Mouse (Mus musculus): ENCODE data around the gene Mthfr. TPM values are rescaled to one million over a fixed set of nuclear protein-coding genes. Genes with fewer than 3 reads are reported as not detected.
"Not testable (repeated sequence)": the region's sequence is repeated elsewhere in the genome, so short reads cannot be mapped to it uniquely, and the experiment has no call there.

Gene Mthfr
- polyA plus RNA-seq, 1 experiment from 2014 or later = 25.8 TPM

DNA sequence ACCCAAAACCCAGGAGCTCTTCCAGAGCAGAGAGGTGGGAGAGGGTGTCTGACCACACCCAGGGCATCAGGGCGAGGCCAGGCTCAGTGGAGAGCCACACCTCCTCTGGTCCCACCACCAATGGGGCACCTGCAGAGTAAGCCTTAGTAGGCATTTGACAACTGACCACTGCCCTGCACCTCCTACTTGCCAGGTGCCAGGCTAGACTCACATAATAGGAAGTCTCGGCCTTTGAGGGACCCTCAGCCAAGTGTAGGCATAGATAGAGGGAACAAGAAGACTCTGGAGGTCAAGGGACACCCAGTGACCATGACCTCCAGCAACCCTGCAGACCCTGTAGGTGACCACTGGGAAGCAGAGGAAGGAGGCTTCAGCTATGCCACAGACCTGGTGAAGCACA, 5.2 kb downstream of the Mthfr start:
- H3K36me3 ChIP-seq = peaks cover 63% of the 10 kb centered on the region

DNA sequence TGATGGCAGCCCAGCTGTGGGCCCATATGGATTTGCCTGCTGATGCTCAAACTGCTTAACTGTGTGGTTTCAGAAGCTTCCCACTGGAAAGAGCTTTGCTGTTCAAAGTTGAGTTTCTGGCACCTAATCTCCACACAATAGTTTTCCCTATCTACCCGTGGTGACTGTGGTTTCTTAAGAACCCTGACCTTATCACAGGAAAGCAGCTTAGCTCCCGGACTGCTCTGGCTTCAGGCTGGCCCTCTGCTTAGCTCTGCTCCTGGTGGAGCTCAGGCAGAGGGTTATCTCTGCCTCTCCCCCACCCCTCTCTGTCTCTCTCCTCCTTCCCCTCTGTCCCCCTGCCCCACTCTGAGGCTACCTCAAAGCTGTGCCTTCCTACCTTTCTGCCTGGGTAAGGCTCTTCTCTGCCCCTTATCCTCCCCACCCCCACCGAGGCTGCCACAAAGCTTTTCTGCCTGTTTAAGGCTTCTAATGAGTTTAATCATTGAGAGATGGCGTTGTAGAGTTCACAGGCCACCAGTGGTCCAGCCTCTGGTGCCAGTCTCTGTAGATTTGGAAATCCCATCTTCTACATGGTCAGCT, 7.7 kb downstream of the Mthfr start:
- H3K36me3 ChIP-seq = peaks cover 87% of the 10 kb centered on the region
- no peak for DNase-seq (ENCODE audit: low spot score)
- H3K9me3 ChIP-seq (replicated peaks) = no peaks in the 10 kb centered on the region
- H3K4me1 ChIP-seq = peaks cover 16% of the 10 kb centered on the region
- no peak overlapping the region for H3K27ac ChIP-seq
- WGBS = 76% methylated on average over 4 of the region's 4 CpGs
- no peak overlapping the region for H3K4me3 ChIP-seq
- no peaks in the 10 kb centered on the region for H3K27me3 ChIP-seq (ENCODE audit: low read depth, poor library complexity, severe bottlenecking)

More for the DNA sequence above, 5.2 kb downstream of the Mthfr start:
- no peaks in the 10 kb centered on the region for H3K9me3 ChIP-seq (replicated peaks)
- DNase-seq (ENCODE audit: low spot score) = no peak
- H3K27me3 ChIP-seq (ENCODE audit: low read depth, poor library complexity, severe bottlenecking) = no peaks in the 10 kb centered on the region
- H3K27ac ChIP-seq = no peak overlapping the region
- H3K4me3 ChIP-seq = no peak overlapping the region
- peaks cover 41% of the 10 kb centered on the region for H3K4me1 ChIP-seq
- WGBS = 95% methylated on average over 2 of the region's 2 CpGs

DNA sequence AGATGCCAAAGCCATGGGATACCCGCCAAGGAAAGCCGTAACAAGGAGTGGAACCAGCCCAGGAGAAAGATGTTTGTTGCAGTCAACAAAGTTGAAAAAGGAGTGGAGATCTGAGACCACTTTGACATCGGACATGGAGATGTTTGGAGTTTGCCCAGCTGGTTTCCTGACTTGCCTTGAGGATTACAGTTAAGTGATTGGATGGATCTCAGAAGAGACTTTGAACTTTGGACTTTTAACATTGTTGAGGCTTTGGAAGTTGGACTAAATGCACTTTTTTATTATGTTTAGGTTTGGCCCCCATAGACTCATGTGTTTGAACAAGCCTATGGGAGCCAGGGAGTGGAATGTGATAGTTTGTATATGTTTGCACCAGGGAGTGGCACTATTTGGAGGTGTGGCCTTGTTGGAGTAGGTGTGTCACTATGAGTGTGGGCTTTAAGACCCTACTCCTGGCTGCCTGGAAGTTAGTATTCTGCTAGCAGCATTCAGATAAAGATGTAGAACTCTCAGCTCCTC, 11.6 kb downstream of the Mthfr start:
- not testable (repeated sequence) for H3K4me3 ChIP-seq

DNA sequence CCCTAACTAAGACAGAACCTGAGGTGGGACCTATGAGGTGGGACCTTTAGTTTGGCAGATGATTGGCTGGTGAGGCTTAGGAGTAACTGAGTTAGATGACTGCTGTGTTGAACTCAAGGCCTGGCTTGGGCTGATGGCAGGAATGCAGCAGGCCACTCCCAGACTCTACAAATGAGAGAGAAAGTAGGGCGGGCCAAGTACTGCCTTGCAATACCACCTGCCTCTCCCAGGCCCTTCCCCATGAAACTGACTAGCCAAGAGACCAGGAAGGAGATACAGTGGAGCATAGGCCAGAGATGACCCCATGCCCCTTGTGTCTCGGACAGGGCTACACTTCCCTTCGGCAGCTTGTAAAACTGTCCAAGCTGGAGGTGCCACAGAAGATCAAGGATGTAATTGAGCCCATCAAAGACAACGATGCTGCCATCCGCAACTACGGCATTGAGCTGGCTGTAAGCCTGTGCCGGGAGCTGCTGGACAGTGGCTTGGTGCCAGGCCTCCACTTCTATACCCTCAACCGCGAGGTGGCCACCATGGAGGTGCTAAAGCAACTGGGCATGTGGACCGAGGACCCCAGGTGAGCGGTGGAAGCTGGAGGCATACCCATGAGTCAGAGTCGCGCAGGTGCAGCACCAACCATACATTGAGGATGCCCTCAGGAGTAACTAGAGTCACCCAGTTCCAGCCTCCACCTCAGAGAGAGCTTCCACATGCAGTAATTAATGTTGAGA, 12.3 kb downstream of the Mthfr start:
- peaks cover 97% of the 10 kb centered on the region for H3K36me3 ChIP-seq
- H3K27me3 ChIP-seq (ENCODE audit: low read depth, poor library complexity, severe bottlenecking) = no peaks in the 10 kb centered on the region
- H3K9me3 ChIP-seq (replicated peaks) = no peaks in the 10 kb centered on the region
- peaks cover 5% of the 10 kb centered on the region; the same call in 1 of the 2 replicates for H3K4me1 ChIP-seq
- no peak for DNase-seq (ENCODE audit: low spot score)
- 77% methylated on average over 13 of the region's 13 CpGs for WGBS
- no peak overlapping the region for H3K4me3 ChIP-seq
- H3K27ac ChIP-seq = no peak overlapping the region

More for the DNA sequence above, 11.6 kb downstream of the Mthfr start:
- H3K27ac ChIP-seq; H3K9me3 ChIP-seq (replicated peaks); DNase-seq (ENCODE audit: low spot score); H3K27me3 ChIP-seq (ENCODE audit: low read depth, poor library complexity, severe bottlenecking); H3K4me1 ChIP-seq: not testable (repeated sequence)
- WGBS = 94% methylated on average over 3 of the region's 3 CpGs
- peaks cover 96% of the 10 kb centered on the region for H3K36me3 ChIP-seq

DNA sequence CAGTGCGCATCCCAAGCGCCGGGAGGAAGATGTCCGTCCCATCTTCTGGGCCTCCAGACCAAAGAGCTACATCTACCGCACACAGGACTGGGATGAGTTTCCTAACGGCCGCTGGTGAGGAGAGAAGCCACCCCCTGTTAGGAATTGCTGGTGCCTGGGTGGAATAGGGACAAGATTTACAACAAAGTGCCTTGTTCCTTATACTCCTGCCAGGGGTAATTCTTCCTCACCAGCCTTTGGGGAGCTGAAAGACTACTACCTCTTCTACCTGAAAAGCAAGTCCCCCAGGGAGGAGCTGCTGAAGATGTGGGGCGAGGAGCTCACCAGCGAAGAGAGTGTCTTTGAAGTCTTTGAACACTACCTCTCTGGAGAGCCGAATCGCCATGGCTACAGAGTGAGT, 13.0 kb downstream of the Mthfr start:
- H3K36me3 ChIP-seq = peaks cover 97% of the 10 kb centered on the region
- no peak overlapping the region for H3K4me3 ChIP-seq
- WGBS = 87% methylated on average over 11 of the region's 11 CpGs

DNA sequence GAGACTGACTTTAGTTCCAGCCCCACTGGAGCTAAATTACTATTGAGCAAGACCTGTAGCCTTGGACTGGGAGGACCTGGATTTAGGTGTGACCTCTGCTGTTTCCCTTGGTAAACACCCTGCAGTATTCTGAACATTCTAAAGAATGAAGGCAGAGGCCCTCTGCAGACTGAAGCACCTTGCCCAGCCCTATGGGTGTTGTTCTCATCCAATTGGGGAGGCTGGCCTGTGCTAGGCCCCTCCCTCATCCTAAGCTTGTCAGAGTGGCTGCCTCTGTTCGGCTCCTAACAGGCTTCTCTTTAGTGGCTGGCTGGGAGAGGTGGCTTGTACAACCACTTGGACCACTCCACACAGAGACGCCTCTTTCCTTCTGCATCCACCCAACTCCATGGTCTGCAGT, 14.1 kb downstream of the Mthfr start:
- Histone ChIP-seq H3K4me3 (no peak overlapping the region), H3K36me3 (peaks cover 99% of the 10 kb centered on the region), H3K27me3 (ENCODE audit: low read depth, poor library complexity, severe bottlenecking) (no peaks in the 10 kb centered on the region), H3K27ac (no peak overlapping the region), H3K4me1 (peaks cover 5% of the 10 kb centered on the region; the same call in 1 of the 2 replicates), H3K9me3 (replicated peaks) (no peaks in the 10 kb centered on the region)
- WGBS = 85% methylated on average over 2 of the region's 2 CpGs
- no peak for DNase-seq (ENCODE audit: low spot score)

More for the DNA sequence above, 13.0 kb downstream of the Mthfr start:
- DNase-seq (ENCODE audit: low spot score) = no peak
- Histone ChIP-seq H3K27me3 (ENCODE audit: low read depth, poor library complexity, severe bottlenecking) (no peaks in the 10 kb centered on the region), H3K4me1 (peaks cover 5% of the 10 kb centered on the region; the same call in 1 of the 2 replicates), H3K27ac (no peak overlapping the region), H3K9me3 (replicated peaks) (no peaks in the 10 kb centered on the region)

DNA sequence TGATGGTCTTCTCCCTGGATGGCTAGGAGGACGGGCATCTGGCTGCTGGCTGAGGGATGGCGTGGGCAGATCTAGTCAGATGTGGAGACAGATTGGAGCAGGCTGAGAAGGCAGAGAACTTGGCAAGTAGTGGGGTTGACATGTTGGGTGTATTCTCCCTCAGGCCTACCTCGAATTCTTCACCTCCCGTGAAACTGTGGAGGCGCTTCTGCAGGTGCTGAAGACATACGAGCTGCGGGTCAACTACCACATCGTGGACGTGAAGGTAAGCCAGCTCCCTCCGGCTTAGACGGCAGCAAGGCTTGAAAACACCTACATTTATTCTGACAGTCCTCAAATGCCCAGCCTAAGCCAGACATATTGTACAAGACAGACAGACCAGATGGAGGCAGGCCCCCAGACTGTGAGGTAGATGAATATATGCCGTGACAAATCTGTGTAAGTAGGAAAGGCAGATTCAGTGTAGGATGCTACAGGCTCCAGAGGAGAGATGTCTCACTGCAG, 14.6 kb downstream of the Mthfr start:
- Histone ChIP-seq H3K36me3 (peaks cover 99% of the 10 kb centered on the region), H3K27ac (no peak overlapping the region), H3K4me1 (peaks cover 5% of the 10 kb centered on the region; the same call in 1 of the 2 replicates), H3K27me3 (ENCODE audit: low read depth, poor library complexity, severe bottlenecking) (no peaks in the 10 kb centered on the region), H3K9me3 (replicated peaks) (no peaks in the 10 kb centered on the region), H3K4me3 (no peak overlapping the region)
- 94% methylated on average over 12 of the region's 12 CpGs for WGBS
- no peak for DNase-seq (ENCODE audit: low spot score)

DNA sequence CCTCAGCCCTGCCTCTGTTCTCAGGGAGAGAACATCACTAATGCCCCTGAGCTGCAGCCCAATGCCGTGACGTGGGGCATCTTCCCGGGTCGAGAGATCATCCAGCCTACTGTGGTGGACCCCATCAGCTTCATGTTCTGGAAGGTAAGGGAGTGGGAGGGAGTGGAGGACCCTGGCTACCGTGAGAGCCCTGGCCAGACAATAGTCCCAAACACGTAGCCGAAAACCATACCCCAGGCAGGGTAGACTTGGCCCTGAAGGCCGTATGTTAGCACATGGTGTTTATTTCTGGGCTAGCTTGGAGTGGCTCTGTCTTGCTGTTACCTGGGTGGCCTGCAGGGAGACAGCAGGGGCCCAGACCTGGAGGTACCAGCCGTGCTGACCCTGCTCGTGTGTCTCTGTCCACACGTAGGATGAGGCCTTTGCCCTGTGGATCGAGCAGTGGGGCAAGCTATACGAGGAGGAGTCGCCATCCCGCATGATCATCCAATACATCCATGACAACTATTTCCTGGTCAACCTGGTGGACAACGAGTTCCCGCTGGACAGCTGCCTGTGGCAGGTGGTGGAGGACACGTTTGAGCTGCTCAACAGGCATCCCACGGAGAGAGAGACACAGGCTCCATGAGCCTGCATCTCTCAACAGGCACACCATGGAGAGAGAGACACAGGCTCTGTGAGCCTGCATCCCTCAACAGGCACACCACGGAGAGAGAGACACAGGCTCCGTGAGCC, 16.3 kb downstream of the Mthfr start:
- no peak overlapping the region for H3K4me3 ChIP-seq
- no peak for DNase-seq (ENCODE audit: low spot score)
- H3K4me1 ChIP-seq = peaks cover 5% of the 10 kb centered on the region; the same call in 1 of the 2 replicates
- no peak overlapping the region for H3K27ac ChIP-seq
- peaks cover 90% of the 10 kb centered on the region for H3K36me3 ChIP-seq
- no peaks in the 10 kb centered on the region for H3K9me3 ChIP-seq (replicated peaks)
- H3K27me3 ChIP-seq (ENCODE audit: low read depth, poor library complexity, severe bottlenecking) = no peaks in the 10 kb centered on the region
- WGBS = 93% methylated on average over 21 of the region's 21 CpGs

DNA sequence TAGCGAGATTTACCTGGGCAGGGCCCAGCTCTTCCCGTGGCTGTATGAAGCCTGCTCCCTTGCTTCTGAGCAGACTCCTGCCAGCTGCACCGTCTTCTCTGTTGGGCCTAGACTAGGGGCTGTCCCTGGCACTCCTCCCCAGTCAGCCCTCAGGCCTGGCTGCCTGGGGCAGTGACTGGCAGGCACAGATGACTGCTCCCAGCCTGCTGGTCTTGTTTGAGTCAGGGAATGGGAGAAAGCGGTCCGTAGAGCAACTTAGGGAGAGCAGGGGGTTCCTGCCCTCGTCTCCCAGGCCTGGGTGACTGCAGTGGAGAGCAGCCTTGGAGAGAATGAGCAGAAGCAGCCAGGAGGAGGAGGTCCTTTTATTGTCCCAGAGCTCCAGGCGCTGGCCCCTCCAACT, 17.4 kb downstream of the Mthfr start:
- 88% methylated on average over 7 of the region's 7 CpGs for WGBS

DNA sequence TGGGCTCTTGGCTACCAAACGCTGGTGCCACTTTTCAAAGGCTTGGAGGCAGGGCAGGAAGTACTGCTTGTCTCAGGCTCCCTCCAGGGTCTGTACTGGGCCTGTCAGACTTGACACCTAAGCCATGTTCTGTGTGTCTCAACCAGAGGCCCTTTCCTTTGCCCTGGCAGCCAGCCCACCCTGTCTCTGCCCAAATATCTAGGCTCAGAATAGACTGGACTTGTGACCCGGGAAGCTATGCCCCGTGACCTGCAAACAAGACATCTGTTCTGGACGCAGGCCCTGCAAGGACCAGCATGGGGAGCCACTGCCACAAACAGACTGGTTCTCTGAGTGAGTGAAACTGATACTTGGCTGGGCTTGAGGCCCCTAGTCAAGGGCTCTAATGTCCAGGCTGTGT, 17.9 kb downstream of the Mthfr start:
- WGBS = 92% methylated on average over 4 of the region's 4 CpGs
- H3K36me3 ChIP-seq = peaks cover 74% of the 10 kb centered on the region

More for the DNA sequence above, 17.4 kb downstream of the Mthfr start:
- no peaks in the 10 kb centered on the region for H3K9me3 ChIP-seq (replicated peaks)
- H3K4me3 ChIP-seq = no peak overlapping the region
- H3K4me1 ChIP-seq = peaks cover 10% of the 10 kb centered on the region
- DNase-seq (ENCODE audit: low spot score) = no peak
- no peaks in the 10 kb centered on the region for H3K27me3 ChIP-seq (ENCODE audit: low read depth, poor library complexity, severe bottlenecking)
- no peak overlapping the region; the same call in 1 of the 2 replicates for H3K27ac ChIP-seq
- peaks cover 79% of the 10 kb centered on the region for H3K36me3 ChIP-seq

DNA sequence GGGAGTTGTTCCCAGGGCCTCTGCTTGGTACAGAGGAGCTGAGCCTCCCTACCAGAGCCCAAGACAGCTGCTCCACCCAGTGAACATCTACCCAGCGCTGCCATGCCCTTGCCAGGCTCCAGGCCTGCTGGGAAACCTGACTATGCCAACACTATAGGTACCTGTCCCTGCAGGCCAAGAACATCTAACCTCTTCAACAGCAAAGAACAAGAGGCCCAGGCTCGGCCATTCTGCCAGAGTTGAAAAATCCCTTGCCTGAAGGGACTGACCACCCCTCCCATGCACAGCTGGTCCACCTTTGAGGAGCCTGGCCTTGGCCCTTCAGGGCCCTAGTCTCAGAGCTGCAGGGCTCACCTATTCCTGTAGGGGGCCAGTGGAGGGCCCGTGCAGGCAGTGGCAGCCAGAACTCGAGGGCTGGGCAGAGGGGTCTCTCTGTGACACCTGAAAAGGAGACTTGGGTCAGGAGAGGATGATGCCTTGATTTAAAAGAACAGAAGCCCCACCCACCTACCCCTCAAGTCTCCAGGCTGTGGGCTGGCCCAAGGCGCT, 18.9 kb downstream of the Mthfr start:
- no peaks in the 10 kb centered on the region for H3K9me3 ChIP-seq (replicated peaks)
- no peak overlapping the region for H3K4me3 ChIP-seq
- DNase-seq (ENCODE audit: low spot score) = no peak
- H3K4me1 ChIP-seq = peaks cover 5% of the 10 kb centered on the region; the same call in 1 of the 2 replicates
- no peaks in the 10 kb centered on the region for H3K27me3 ChIP-seq (ENCODE audit: low read depth, poor library complexity, severe bottlenecking)
- 60% methylated on average over 5 of the region's 5 CpGs for WGBS
- peaks cover 64% of the 10 kb centered on the region for H3K36me3 ChIP-seq
- H3K27ac ChIP-seq = no peak overlapping the region

More for the DNA sequence above, 17.9 kb downstream of the Mthfr start:
- H3K27ac ChIP-seq = no peak overlapping the region
- H3K27me3 ChIP-seq (ENCODE audit: low read depth, poor library complexity, severe bottlenecking) = no peaks in the 10 kb centered on the region
- DNase-seq (ENCODE audit: low spot score) = no peak
- no peaks in the 10 kb centered on the region for H3K9me3 ChIP-seq (replicated peaks)
- peaks cover 10% of the 10 kb centered on the region for H3K4me1 ChIP-seq
- H3K4me3 ChIP-seq = no peak overlapping the region

DNA sequence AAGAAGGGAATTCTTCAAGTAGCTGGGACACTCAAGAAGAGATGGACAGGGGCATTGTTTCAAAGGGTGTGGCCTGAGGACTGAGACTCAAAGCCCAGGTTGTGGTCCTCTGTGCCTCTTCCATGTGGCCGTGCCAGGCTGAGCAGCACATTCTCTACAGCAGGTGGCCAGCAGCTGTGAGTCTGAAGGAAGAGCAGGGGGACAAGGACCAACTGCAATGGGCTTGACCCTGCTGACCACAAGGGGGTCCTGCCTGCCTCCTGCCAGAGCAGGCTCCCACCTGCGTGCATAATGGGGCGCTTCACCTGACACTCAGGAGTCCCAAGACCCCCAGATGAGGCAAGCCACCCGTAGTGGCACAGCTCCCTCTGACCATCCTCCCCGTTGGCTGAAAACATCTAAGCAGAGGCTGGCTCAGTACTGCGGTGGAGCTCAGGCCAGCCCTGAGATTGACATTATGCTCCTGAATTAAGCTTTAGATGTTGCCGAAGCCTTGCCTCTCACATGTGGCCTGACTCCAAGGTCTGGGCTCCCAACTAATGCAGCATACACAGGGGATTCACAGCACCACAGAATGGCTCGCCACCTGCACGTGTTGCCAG, 19.4 kb downstream of the Mthfr start:
- no peak for DNase-seq (ENCODE audit: low spot score)
- 91% methylated on average over 9 of the region's 9 CpGs for WGBS
- Histone ChIP-seq H3K36me3 (peaks cover 58% of the 10 kb centered on the region), H3K4me3 (no peak overlapping the region), H3K4me1 (peaks cover 5% of the 10 kb centered on the region; the same call in 1 of the 2 replicates), H3K9me3 (replicated peaks) (no peaks in the 10 kb centered on the region), H3K27ac (no peak overlapping the region), H3K27me3 (ENCODE audit: low read depth, poor library complexity, severe bottlenecking) (no peaks in the 10 kb centered on the region)

All from limb, embryonic 10.5 days (tissue).